Comparison of ENCODE assay signal across 13 mouse cellular contexts in genomic region chr15:25945224-25945623, GRCm38 (mm10). TPM values are rescaled to one million over a fixed set of nuclear protein-coding genes. Genes with fewer than 3 reads are reported as not detected.
DNase-seq lines count a peak whose midpoint lies in the region; ATAC-seq and TF ChIP-seq lines count a peak whose summit lies in the region.
"Had no signal": no experiment of that assay in that cellular context is flagged by ENCODE, and none has a peak within 500 bp of the region (broad histone marks: within the 10 kb centered on the region; RNA-seq: fewer than 3 reads in every experiment).

No protein-coding gene starts in this region.

- WGBS in heart, embryonic 11.5 days (ENCODE audit: insufficient replicate concordance), result 37% methylated on average over 8 of the region's 8 CpGs
- 29% methylated on average over 8 of the region's 8 CpGs for WGBS in heart, embryonic 15.5 days
- 29% methylated on average over 8 of the region's 8 CpGs for WGBS in small intestine, adult 2 months

- DNase-seq in heart, adult 8-10 months (ENCODE audit: low spot score), result no peak
- DNase-seq in kidney, postnatal 10 days, result peak; percentile 38
- no peak for DNase-seq in retina, postnatal 1 day
- no peak for DNase-seq in left cerebral cortex, adult 18-20 months (ENCODE audit: low spot score in 2 of 2)
- DNase-seq in cerebellum, adult 18-20 months, result no peak
- DNase-seq: B cell, adult 2 months; cerebellum, adult 8-10 months had no signal

- H3K4me3 ChIP-seq in heart, embryonic 11.5 days (ENCODE audit: low read depth, low read length), result no peak overlapping the region
- H3K4me3 ChIP-seq in heart, embryonic 15.5 days, result no peak overlapping the region
- H3K4me3 ChIP-seq in small intestine, adult 2 months (ENCODE audit: low read depth, low read length), result no peak overlapping the region
- H3K4me3 ChIP-seq: embryonic facial prominence, embryonic 12.5 days; forebrain, embryonic 12.5 days; left cerebral cortex, adult 2 months had no signal

- TF ChIP-seq POLR2A in small intestine, adult 2 months (IDR thresholded peaks at IDR 0.05; ENCODE audit: low read depth, low read length), result no peak

- no peak for TF ChIP-seq CTCF in small intestine, adult 2 months (IDR thresholded peaks at IDR 0.05; ENCODE audit: extremely low read depth, insufficient read length, insufficient replicate concordance, low read depth, low read length)

- H3K9me3 ChIP-seq in heart, embryonic 11.5 days (replicated peaks; ENCODE audit: control insufficient read depth, low read length), result no peaks in the 10 kb centered on the region
- no peaks in the 10 kb centered on the region for H3K9me3 ChIP-seq in heart, embryonic 15.5 days (replicated peaks)
- H3K9me3 ChIP-seq: embryonic facial prominence, embryonic 12.5 days; forebrain, embryonic 12.5 days had no signal

- peak overlapping the region; percentile 34 for H3K4me2 ChIP-seq in heart, embryonic 11.5 days
- H3K4me2 ChIP-seq in heart, embryonic 15.5 days, result peak overlapping the region; percentile 53
- H3K4me2 ChIP-seq: embryonic facial prominence, embryonic 12.5 days; forebrain, embryonic 12.5 days had no signal

- no peaks in the 10 kb centered on the region for H3K27me3 ChIP-seq in heart, embryonic 11.5 days (ENCODE audit: control insufficient read depth, insufficient read depth, low read length)
- no peaks in the 10 kb centered on the region for H3K27me3 ChIP-seq in heart, embryonic 15.5 days
- no peaks in the 10 kb centered on the region for H3K27me3 ChIP-seq in small intestine, adult 2 months (ENCODE audit: control insufficient read depth, insufficient read depth, low read length)
- H3K27me3 ChIP-seq: embryonic facial prominence, embryonic 12.5 days; forebrain, embryonic 12.5 days had no signal

- H3K27ac ChIP-seq in heart, embryonic 11.5 days (ENCODE audit: low read depth, low read length), result peak overlapping the region; percentile 62
- peak overlapping the region; percentile 92 for H3K27ac ChIP-seq in heart, embryonic 15.5 days
- H3K27ac ChIP-seq in small intestine, adult 2 months (ENCODE audit: insufficient read depth, low read depth, low read length), result 0 out of 2 replicates have a peak overlapping the region, but pooled peaks have one; percentile 14
- H3K27ac ChIP-seq: embryonic facial prominence, embryonic 12.5 days; forebrain, embryonic 12.5 days; left cerebral cortex, adult 2 months had no signal

- no peak overlapping the region for H3K9ac ChIP-seq in heart, embryonic 11.5 days (ENCODE audit: low read depth, low read length)
- H3K9ac ChIP-seq in heart, embryonic 15.5 days, result no peak overlapping the region
- H3K9ac ChIP-seq: embryonic facial prominence, embryonic 12.5 days; forebrain, embryonic 12.5 days had no signal

- no peaks in the 10 kb centered on the region for H3K36me3 ChIP-seq in heart, embryonic 11.5 days (ENCODE audit: control insufficient read depth, insufficient read depth, low read length)
- H3K36me3 ChIP-seq in heart, embryonic 15.5 days, result no peaks in the 10 kb centered on the region
- H3K36me3 ChIP-seq in small intestine, adult 2 months (ENCODE audit: control insufficient read depth, insufficient read depth, low read length), result no peaks in the 10 kb centered on the region
- H3K36me3 ChIP-seq: embryonic facial prominence, embryonic 12.5 days; forebrain, embryonic 12.5 days had no signal

- H3K4me1 ChIP-seq in heart, embryonic 11.5 days (ENCODE audit: control insufficient read depth, insufficient read depth, low read length), result peaks cover 9% of the 10 kb centered on the region; the same call in 1 of the 2 replicates
- peaks cover 29% of the 10 kb centered on the region for H3K4me1 ChIP-seq in heart, embryonic 15.5 days (replicated peaks)
- H3K4me1 ChIP-seq in small intestine, adult 2 months (ENCODE audit: control insufficient read depth, insufficient read depth, insufficient read length, low read length), result peaks cover 13% of the 10 kb centered on the region

- no peak for ATAC-seq in heart, embryonic 11.5 days (replicated peaks; ENCODE audit: insufficient number of reproducible peaks, low FRiP score, low TSS enrichment)
- ATAC-seq in heart, embryonic 15.5 days (replicated peaks; ENCODE audit: insufficient number of reproducible peaks, insufficient read depth, low FRiP score, low read depth), result peak; percentile 25; the same call in 1 of the 2 replicates

RNA-seq across cellular contexts. Expression of gene Zfp622, which starts 38.9 kb away (rescaled TPM):
- 19.4 and 22.6 TPM in 2 replicates for polyA plus RNA-seq in heart, embryonic 11.5 days (2014; fragmentation: Nextera tagmentation; extraction: Ambion mirVana)
- 10 to 100 TPM; 20.4 to 26.6 (median 24.4) TPM for total RNA-seq in heart, adult 8-10 months (2022)
- 16.4 and 20.2 TPM in 2 replicates for polyA plus RNA-seq in heart, embryonic 15.5 days (2015; fragmentation: Nextera tagmentation; extraction: Ambion mirVana)
- polyA plus RNA-seq in small intestine, adult 2 months (2012; rRNA removed), result 11.2 and 30.2 TPM in 2 replicates
- total RNA-seq in left cerebral cortex, adult 18-20 months (2021), result 10 to 100 TPM; 48.5 to 56.6 TPM

Comparison
In these comparisons a context has a peak if more than half of its experiments do, and no peak if none do; other contexts are left out.
1. H3K27ac ChIP-seq: peak in every context shown above with its lines; median percentile 92 in heart, embryonic 15.5 days; 62 in heart, embryonic 11.5 days; 14 in small intestine, adult 2 months.